ENCODE assay signal across 7 mouse cellular contexts in the genomic region with DNA sequence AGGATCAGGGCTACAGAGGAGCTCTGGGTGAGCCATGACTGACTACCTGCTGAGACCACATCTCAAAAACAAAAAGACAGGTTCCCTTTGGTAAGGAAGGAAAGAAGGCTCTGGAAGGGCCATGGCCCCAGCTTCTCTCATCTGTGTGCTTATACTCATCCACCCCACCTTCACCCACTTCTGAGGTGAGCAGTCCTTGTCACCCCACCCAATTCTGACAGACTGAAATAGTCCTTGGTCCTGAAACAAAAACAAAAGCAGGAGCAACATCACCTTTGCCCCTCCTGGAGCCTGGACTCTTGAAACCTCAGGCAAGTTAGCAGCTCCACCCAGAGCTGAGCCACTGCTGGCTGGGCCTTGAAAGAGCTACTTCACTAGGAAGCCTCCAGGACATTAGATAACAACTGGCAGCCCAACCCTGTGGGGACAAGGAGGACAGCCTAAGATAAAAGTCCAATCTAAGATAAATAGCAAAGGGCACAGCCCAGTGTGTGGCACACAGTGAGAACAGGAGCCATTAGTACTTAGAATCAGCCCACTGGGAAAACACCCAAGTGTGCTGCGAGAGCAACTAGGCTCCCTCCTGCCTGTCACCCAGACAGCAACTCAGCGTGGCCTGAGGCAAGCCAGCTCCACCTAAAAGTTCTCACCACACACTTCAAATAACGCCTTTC. TPM values are rescaled to one million over a fixed set of nuclear protein-coding genes. Genes with fewer than 3 reads are reported as not detected.
DNase-seq lines count a peak whose midpoint lies in the region; ATAC-seq and TF ChIP-seq lines count a peak whose summit lies in the region.

No protein-coding gene starts in this region.

- H3K9me3 ChIP-seq in midbrain, embryonic 14.5 days (ENCODE audit: control insufficient read depth, low read length): no peaks in the 10 kb centered on the region
- H3K9me3 ChIP-seq in midbrain, embryonic 15.5 days: no peaks in the 10 kb centered on the region
- H3K9me3 ChIP-seq in stomach, postnatal 0 days (ENCODE audit: control insufficient read depth, low read length): no peaks in the 10 kb centered on the region

- WGBS in midbrain, embryonic 14.5 days: 49% methylated on average over 3 of the region's 3 CpGs
- 49% methylated on average over 3 of the region's 3 CpGs for WGBS in midbrain, embryonic 15.5 days
- WGBS in stomach, postnatal 0 days: 42% methylated on average over 3 of the region's 3 CpGs

- H3K9ac ChIP-seq in midbrain, embryonic 14.5 days (replicated peaks; ENCODE audit: low read length): 0 out of 2 replicates have a peak overlapping the region, but pooled peaks have one; percentile 21
- no peak overlapping the region for H3K9ac ChIP-seq in midbrain, embryonic 15.5 days
- no peak overlapping the region for H3K9ac ChIP-seq in stomach, postnatal 0 days (ENCODE audit: low read length)

- H3K4me1 ChIP-seq in midbrain, embryonic 14.5 days (ENCODE audit: control insufficient read depth, insufficient read depth, low read length): no peaks in the 10 kb centered on the region
- peaks cover 12% of the 10 kb centered on the region; the same call in 1 of the 2 replicates for H3K4me1 ChIP-seq in midbrain, embryonic 15.5 days
- no peaks in the 10 kb centered on the region for H3K4me1 ChIP-seq in stomach, postnatal 0 days (replicated peaks; ENCODE audit: control insufficient read depth, insufficient read depth)

- no peak overlapping the region for H3K4me2 ChIP-seq in midbrain, embryonic 14.5 days (ENCODE audit: low read length)
- H3K4me2 ChIP-seq in midbrain, embryonic 15.5 days: no peak overlapping the region
- H3K4me2 ChIP-seq in stomach, postnatal 0 days (replicated peaks; ENCODE audit: low read depth): no peak overlapping the region

- no peak overlapping the region for H3K27ac ChIP-seq in midbrain, embryonic 14.5 days (replicated peaks; ENCODE audit: low read depth, low read length)
- H3K27ac ChIP-seq in midbrain, embryonic 15.5 days: no peak overlapping the region
- H3K27ac ChIP-seq in stomach, postnatal 0 days (replicated peaks): peak overlapping the region; percentile 74

- no peak for ATAC-seq in midbrain, embryonic 14.5 days (ENCODE audit: low FRiP score, low TSS enrichment)
- no peak for ATAC-seq in midbrain, embryonic 15.5 days (replicated peaks)
- ATAC-seq in common myeloid progenitor, adult 5-6 weeks (replicated peaks; ENCODE audit: low read depth, poor library complexity, severe bottlenecking): peak; percentile 96
- peak; percentile 94 for ATAC-seq in stomach, postnatal 0 days (ENCODE audit: low FRiP score, low TSS enrichment)
- ATAC-seq in cerebellum, adult (ENCODE audit: insufficient number of reproducible peaks, low FRiP score, low TSS enrichment): no peak

- no peak for TF ChIP-seq EP300 in stomach, postnatal 0 days (optimal IDR thresholded peaks at IDR 0.05)

- H3K36me3 ChIP-seq in midbrain, embryonic 14.5 days (ENCODE audit: control insufficient read depth, insufficient read depth, low read length): peaks cover 49% of the 10 kb centered on the region
- peaks cover 15% of the 10 kb centered on the region for H3K36me3 ChIP-seq in midbrain, embryonic 15.5 days (replicated peaks)
- peaks cover 10% of the 10 kb centered on the region for H3K36me3 ChIP-seq in stomach, postnatal 0 days (ENCODE audit: control insufficient read depth, insufficient read depth, low read length)

- TF ChIP-seq CTCF in stomach, postnatal 0 days (IDR thresholded peaks at IDR 0.05; ENCODE audit: low read depth): no peak

- no peak overlapping the region for H3K4me3 ChIP-seq in midbrain, embryonic 14.5 days (replicated peaks; ENCODE audit: low read depth, low read length)
- no peak overlapping the region for H3K4me3 ChIP-seq in midbrain, embryonic 15.5 days
- no peak overlapping the region for H3K4me3 ChIP-seq in stomach, postnatal 0 days (ENCODE audit: low read depth, low read length)

- DNase-seq in midbrain, embryonic 14.5 days: no peak
- DNase-seq in kidney, postnatal 10 days: peak; percentile 32
- peak; percentile 78 for DNase-seq in stomach, postnatal 0 days (ENCODE audit: low spot score)
- DNase-seq in T-cell, adult 2 months (ENCODE audit: low spot score): no peak

- H3K27me3 ChIP-seq in midbrain, embryonic 14.5 days (ENCODE audit: control insufficient read depth, insufficient read depth, low read length): no peaks in the 10 kb centered on the region
- no peaks in the 10 kb centered on the region for H3K27me3 ChIP-seq in midbrain, embryonic 15.5 days (replicated peaks)
- H3K27me3 ChIP-seq in stomach, postnatal 0 days (ENCODE audit: control insufficient read depth, insufficient read depth, low read length): no peaks in the 10 kb centered on the region

RNA-seq across cellular contexts. Expression of a gene that starts 18.0 kb away (rescaled TPM):
- polyA plus RNA-seq in midbrain, embryonic 14.5 days (2014; fragmentation: Nextera tagmentation; extraction: Ambion mirVana): 25.8 and 27.5 TPM in 2 replicates
- polyA plus RNA-seq in midbrain, embryonic 15.5 days (2015; fragmentation: Nextera tagmentation; extraction: Ambion mirVana): 30.4 and 31.7 TPM in 2 replicates
- total RNA-seq in common myeloid progenitor, adult 5-6 weeks (2017): 14.8 and 16.1 TPM in 2 replicates
- 7.6 and 8.2 TPM in 2 replicates for polyA plus RNA-seq in stomach, postnatal 0 days (2015; fragmentation: Nextera tagmentation; extraction: Ambion mirVana)

RNA-seq across cellular contexts. Expression of a gene that starts 52.0 kb away (rescaled TPM):
- polyA plus RNA-seq in midbrain, embryonic 14.5 days (2014; fragmentation: Nextera tagmentation; extraction: Ambion mirVana): 219 and 227 TPM in 2 replicates
- 248 and 266 TPM in 2 replicates for polyA plus RNA-seq in midbrain, embryonic 15.5 days (2015; fragmentation: Nextera tagmentation; extraction: Ambion mirVana)
- 249 and 269 TPM in 2 replicates for total RNA-seq in common myeloid progenitor, adult 5-6 weeks (2017)
- 105 and 115 TPM in 2 replicates for polyA plus RNA-seq in stomach, postnatal 0 days (2015; fragmentation: Nextera tagmentation; extraction: Ambion mirVana)

RNA-seq across cellular contexts. Expression of a gene that starts 58.8 kb away (rescaled TPM):
- polyA plus RNA-seq in midbrain, embryonic 14.5 days (2014; fragmentation: Nextera tagmentation; extraction: Ambion mirVana): 40.8 and 41.4 TPM in 2 replicates
- 45.8 and 51.4 TPM in 2 replicates for polyA plus RNA-seq in midbrain, embryonic 15.5 days (2015; fragmentation: Nextera tagmentation; extraction: Ambion mirVana)
- 19.4 and 27.1 TPM in 2 replicates for total RNA-seq in common myeloid progenitor, adult 5-6 weeks (2017)
- polyA plus RNA-seq in stomach, postnatal 0 days (2015; fragmentation: Nextera tagmentation; extraction: Ambion mirVana): 19.7 and 21.6 TPM in 2 replicates

Comparison
In these comparisons a context has a peak if more than half of its experiments do, and no peak if none do; other contexts are left out.
1. ATAC-seq: peak in common myeloid progenitor, adult 5-6 weeks (single experiment) and stomach, postnatal 0 days (single experiment); none in midbrain, embryonic 14.5 days (single experiment), midbrain, embryonic 15.5 days (single experiment) and cerebellum, adult (single experiment).
2. DNase-seq: peak in kidney, postnatal 10 days (single experiment) and stomach, postnatal 0 days (single experiment); none in midbrain, embryonic 14.5 days (single experiment) and T-cell, adult 2 months (single experiment).